Mouse (Mus musculus) kidney, embryonic 14.5 days (tissue): ENCODE measurements around the gene Apc2. TPM values are rescaled to one million over a fixed set of nuclear protein-coding genes. Genes with fewer than 3 reads are reported as not detected.
A peak's percentile ranks its signal among the peaks of the same experiment; 100 is the strongest.

ENCODE experiments used
- ATAC-seq: fragments of 200-750 bp; cut with Nextera tagmentation; 2 replicates; pipeline ENCODE4 v1.8.0; 2017; ENCODE audit warnings: moderate number of reproducible peaks, mild to moderate bottlenecking, moderate TSS enrichment, moderate library complexity; ENCODE audit not compliant: low FRiP score, low TSS enrichment
- H3K27ac ChIP-seq: fragments of 300-500 bp; sonication (generic); 2 replicates; pipeline ENCODE4 v1.5.1; 2014; ENCODE audit warnings: low read depth, mild to moderate bottlenecking, low read length, moderate library complexity, mixed read lengths
- H3K27me3 ChIP-seq: fragments of 300-500 bp; sonication (generic); 2 replicates; pipeline ENCODE4 v1.6.1; 2014; ENCODE audit warnings: mild to moderate bottlenecking, low read length; ENCODE audit not compliant: control insufficient read depth, insufficient read depth
- H3K36me3 ChIP-seq: fragments of 300-500 bp; sonication (generic); 2 replicates; pipeline ENCODE4 v1.6.1; 2014; ENCODE audit warnings: low read length, mixed read lengths; ENCODE audit not compliant: control insufficient read depth, insufficient read depth
- H3K4me1 ChIP-seq: fragments of 300-500 bp; sonication (generic); 2 replicates; pipeline ENCODE4 v1.6.1; 2014; ENCODE audit warnings: low read length, mixed read lengths; ENCODE audit not compliant: control insufficient read depth, insufficient read depth
- H3K4me2 ChIP-seq: fragments of 300-500 bp; sonication (generic); replicated peaks from 2 replicates; pipeline ENCODE4 v1.6.1; 2014; ENCODE audit warnings: low read depth, mild to moderate bottlenecking, low read length
- H3K4me3 ChIP-seq: fragments of 300-500 bp; sonication (generic); 2 replicates; pipeline ENCODE4 v1.5.1; 2014; ENCODE audit warnings: mild to moderate bottlenecking, low read length
- H3K9ac ChIP-seq: fragments of 300-500 bp; sonication (generic); 2 replicates; pipeline ENCODE4 v1.6.1; 2014; ENCODE audit warnings: low read depth, mild to moderate bottlenecking, low read length, moderate library complexity
- H3K9me3 ChIP-seq: fragments of 300-500 bp; sonication (generic); 2 replicates; pipeline ENCODE4 v1.6.1; 2016; ENCODE audit warnings: low read length; ENCODE audit not compliant: control insufficient read depth
- WGBS: fragments of 180-500 bp; shearing (Covaris S2); extraction: QIAGEN DNeasy Blood & Tissue Kit; methylation state at CpG from one replicate; pipeline ENCODE4 v1.1.7; 2014; 5-methylcytosine and 5-hydroxymethylcytosine counted together
- polyA plus RNA-seq: library from polyadenylated mRNA; unstranded; fragments of >200 nt; fragmentation: Nextera tagmentation; extraction: Ambion mirVana; gene quantifications from 2 replicates; pipeline ENCODE4 v1.2.1, GENCODE M21; 2014

Gene Apc2
- polyA plus RNA-seq, 1 experiment from 2014 or later: 1.0 TPM

- 79% methylated on average over 17 of the region's 17 CpGs for WGBS
- ATAC-seq: no peak
- Histone ChIP-seq H3K27me3 (no peaks in the 10 kb centered on the region), H3K9me3 (no peaks in the 10 kb centered on the region), H3K4me2 (peak overlapping the region; percentile 97), H3K4me1 (peaks cover 21% of the 10 kb centered on the region), H3K9ac (no peak overlapping the region), H3K27ac (no peak overlapping the region), H3K36me3 (no peaks in the 10 kb centered on the region), H3K4me3 (peak overlapping the region; percentile 56; the same call in 1 of the 2 replicates)
These were observed 28.6 kb downstream of the Apc2 start for GRCm38 (mm10) chr10:80324120-80325037.

DNA sequence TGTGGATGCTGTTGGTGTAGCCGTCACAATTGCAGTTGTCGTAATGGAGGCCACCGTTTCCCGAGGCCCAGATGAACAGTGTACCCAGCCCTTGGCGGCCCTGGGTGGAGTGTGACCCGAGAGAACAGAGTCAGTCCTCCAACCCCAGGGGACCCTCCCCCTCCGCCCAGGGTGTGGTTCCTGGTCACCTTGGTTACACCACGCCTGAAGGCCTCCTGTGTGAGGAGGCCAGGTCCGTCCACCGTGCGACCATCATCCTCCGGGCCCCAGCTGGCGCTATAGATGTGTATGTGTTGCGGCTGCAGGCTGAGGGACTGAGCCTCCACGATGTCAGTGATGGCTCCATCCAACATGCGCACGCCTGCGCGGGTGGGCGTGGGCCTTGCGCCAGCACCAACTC is 29.3 kb downstream of the Apc2 start:
- H3K27me3 ChIP-seq: no peaks in the 10 kb centered on the region
- WGBS: 77% methylated on average over 21 of the region's 21 CpGs

DNA sequence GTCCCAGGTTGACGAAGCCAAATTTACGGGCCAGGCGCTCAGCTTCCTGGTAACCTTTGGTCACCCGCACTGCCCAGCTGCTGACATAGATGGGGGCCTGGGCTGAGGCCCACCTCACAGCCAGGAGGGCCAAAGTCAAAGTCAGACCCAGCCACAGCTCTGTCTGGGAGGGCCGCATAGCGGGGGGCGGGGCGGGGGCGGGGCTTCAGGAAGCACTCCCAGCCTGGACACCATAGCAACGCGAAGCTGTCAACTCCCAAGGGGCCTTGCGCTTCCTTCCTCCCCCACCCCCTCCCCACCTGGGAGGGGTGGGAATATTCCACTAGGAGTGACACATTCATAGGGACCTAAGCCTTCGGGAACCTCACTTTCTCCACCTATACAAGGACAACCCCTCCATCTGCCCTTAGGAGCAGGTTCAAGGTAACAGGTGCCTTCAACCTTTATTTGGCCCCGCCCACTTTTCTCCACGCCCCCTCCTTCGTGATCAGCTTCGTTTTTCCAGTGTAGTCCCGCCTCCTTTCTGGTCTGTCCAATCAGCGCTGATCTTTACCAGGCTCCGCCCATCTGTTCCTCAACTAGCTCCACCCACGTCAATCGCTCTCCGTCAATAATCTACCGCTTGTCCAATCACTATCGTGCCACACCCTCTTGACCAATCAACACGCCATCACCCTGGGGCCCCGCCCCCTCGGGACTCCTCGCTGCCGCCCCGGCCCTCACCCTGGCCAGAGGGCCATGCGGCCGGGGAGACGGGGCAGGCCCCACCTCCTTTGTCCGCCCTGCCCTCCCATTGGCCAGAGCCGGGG is 33.7 kb downstream of the Apc2 start, which contains the start of the genes Pcsk4 and Reep6:
TSS of gene Pcsk4 (minus strand) at position 226 of the 809 bp plus-strand sequence.
TSS of gene Reep6 (plus strand) at position 681 of the 809 bp plus-strand sequence.
- no peak within 1 kb of the TSS for H3K27ac ChIP-seq
- H3K36me3 ChIP-seq: no peaks in the 10 kb centered on the region
- peak; percentile 96 for ATAC-seq
- peak within 1 kb of the TSS; percentile 91 for H3K4me2 ChIP-seq
- peak within 1 kb of the TSS; percentile 58 for H3K9ac ChIP-seq
- 3% methylated on average over 36 of the region's 36 CpGs for WGBS
- H3K4me1 ChIP-seq: peaks cover 11% of the 10 kb centered on the region
- peak within 1 kb of the TSS; percentile 44 for H3K4me3 ChIP-seq
- H3K9me3 ChIP-seq: no peaks in the 10 kb centered on the region
- H3K27me3 ChIP-seq: peaks cover 6% of the 10 kb centered on the region

More for the DNA sequence above, 29.3 kb downstream of the Apc2 start:
- Histone ChIP-seq H3K4me1 (peaks cover 19% of the 10 kb centered on the region; the same call in 1 of the 2 replicates), H3K9ac (no peak overlapping the region), H3K9me3 (no peaks in the 10 kb centered on the region), H3K4me2 (no peak overlapping the region), H3K36me3 (no peaks in the 10 kb centered on the region), H3K4me3 (no peak overlapping the region), H3K27ac (no peak overlapping the region)
- ATAC-seq: no peak

GRCm38 (mm10) chr10:80330084-80330483 is 34.3 kb downstream of the Apc2 start:
- Histone ChIP-seq H3K9me3 (no peaks in the 10 kb centered on the region), H3K4me2 (peak overlapping the region; percentile 91), H3K4me1 (peaks cover 11% of the 10 kb centered on the region), H3K9ac (peak overlapping the region; percentile 58), H3K36me3 (no peaks in the 10 kb centered on the region), H3K27ac (no peak overlapping the region), H3K27me3 (peaks cover 6% of the 10 kb centered on the region), H3K4me3 (peak overlapping the region; percentile 44)
- ATAC-seq: no peak
- WGBS: 1% methylated on average over 30 of the region's 41 CpGs

DNA sequence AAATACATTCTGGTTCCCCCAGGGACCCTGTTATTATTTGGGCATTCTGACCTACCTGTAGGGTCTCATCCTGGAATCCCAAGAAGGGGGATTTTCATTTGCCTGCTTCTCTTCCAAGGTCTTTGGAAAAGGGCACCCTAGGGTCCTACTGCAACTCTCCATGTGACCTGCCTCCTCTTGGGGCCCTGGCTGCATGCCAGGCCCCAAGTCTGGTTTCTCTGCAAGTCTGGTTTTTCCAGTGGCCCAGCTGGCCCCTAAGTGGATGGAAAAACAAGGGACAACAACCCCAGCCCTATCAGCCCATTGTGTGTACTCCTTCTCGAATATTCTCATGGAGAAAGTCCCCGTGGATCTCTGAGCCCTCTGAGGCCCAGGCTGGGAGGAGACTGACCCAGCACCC is 35.1 kb downstream of the Apc2 start:
- no peak for ATAC-seq
- H3K27me3 ChIP-seq: peaks cover 6% of the 10 kb centered on the region
- H3K36me3 ChIP-seq: no peaks in the 10 kb centered on the region; the same call in 1 of the 2 replicates
- peak overlapping the region; percentile 44; the same call in 1 of the 2 replicates for H3K4me3 ChIP-seq
- H3K9me3 ChIP-seq: no peaks in the 10 kb centered on the region
- peak overlapping the region; percentile 58; the same call in 1 of the 2 replicates for H3K9ac ChIP-seq
- no peak overlapping the region; the same call in 1 of the 2 replicates for H3K4me2 ChIP-seq
- H3K4me1 ChIP-seq: peaks cover 11% of the 10 kb centered on the region
- no peak overlapping the region for H3K27ac ChIP-seq
- WGBS: 76% methylated on average over 2 of the region's 2 CpGs

GRCm38 (mm10) chr10:80331636-80332524 is 36.1 kb downstream of the Apc2 start:
- H3K4me3 ChIP-seq: no peak overlapping the region
- no peak overlapping the region for H3K4me2 ChIP-seq
- H3K4me1 ChIP-seq: peaks cover 11% of the 10 kb centered on the region
- H3K27me3 ChIP-seq: peaks cover 6% of the 10 kb centered on the region
- H3K27ac ChIP-seq: no peak overlapping the region
- no peak overlapping the region for H3K9ac ChIP-seq
- no peaks in the 10 kb centered on the region for H3K9me3 ChIP-seq
- no peak for ATAC-seq
- no peaks in the 10 kb centered on the region; the same call in 1 of the 2 replicates for H3K36me3 ChIP-seq
- WGBS: 54% methylated on average over 10 of the region's 10 CpGs

DNA sequence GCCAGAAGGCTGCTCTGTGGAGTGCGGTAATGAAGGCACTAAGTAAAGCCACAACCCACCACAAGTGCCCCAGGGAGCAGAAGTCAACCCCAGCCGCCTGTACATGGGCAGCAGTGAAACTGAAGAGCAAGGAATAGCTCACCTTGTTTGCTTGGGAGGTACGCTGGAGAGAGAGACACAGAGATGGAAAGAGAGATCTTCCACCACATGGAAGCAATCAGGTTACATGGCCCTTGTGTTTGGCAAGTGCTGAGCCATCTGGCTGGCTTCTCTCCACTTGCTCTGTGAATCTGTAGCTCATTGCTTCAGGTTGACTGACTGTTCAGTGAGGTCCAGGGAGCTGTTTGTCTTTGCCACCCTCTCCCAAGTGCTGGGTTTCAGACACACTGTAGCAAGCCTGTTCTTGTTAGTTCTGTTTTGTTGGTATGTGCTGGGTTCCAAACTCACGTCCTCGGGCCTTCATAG is 36.8 kb downstream of the Apc2 start:
- no peak overlapping the region for H3K9ac ChIP-seq
- no peak for ATAC-seq
- H3K36me3 ChIP-seq: no peaks in the 10 kb centered on the region; the same call in 1 of the 2 replicates
- no peak overlapping the region for H3K27ac ChIP-seq
- no peak overlapping the region for H3K4me2 ChIP-seq
- WGBS: 85% methylated on average over 5 of the region's 5 CpGs
- H3K4me3 ChIP-seq: no peak overlapping the region
- no peaks in the 10 kb centered on the region for H3K9me3 ChIP-seq
- peaks cover 6% of the 10 kb centered on the region for H3K27me3 ChIP-seq
- H3K4me1 ChIP-seq: peaks cover 11% of the 10 kb centered on the region

- no peak overlapping the region for H3K4me2 ChIP-seq
- no peaks in the 10 kb centered on the region for H3K4me1 ChIP-seq
- H3K4me3 ChIP-seq: no peak overlapping the region
- H3K9ac ChIP-seq: no peak overlapping the region
- H3K27ac ChIP-seq: no peak overlapping the region
- ATAC-seq: no peak
- WGBS: 88% methylated on average over 12 of the region's 12 CpGs
- no peaks in the 10 kb centered on the region; the same call in 1 of the 2 replicates for H3K36me3 ChIP-seq
- peaks cover 11% of the 10 kb centered on the region for H3K27me3 ChIP-seq
- H3K9me3 ChIP-seq: no peaks in the 10 kb centered on the region
These were observed 40.5 kb downstream of the Apc2 start for GRCm38 (mm10) chr10:80336263-80336662.
